Mouse (Mus musculus) midbrain, embryonic 14.5 days (tissue): ENCODE measurements at regions not wholly inside any gene's neighbourhood (a gene's known extent, or its start where the extent isn't known, plus 50 kb on each side); places are given as distances from the start of the nearest gene placed in this dataset.

ENCODE experiments used
- ATAC-seq: fragments of 200-750 bp; cut with Nextera tagmentation; 2 replicates; pipeline ENCODE4 v1.8.0; 2017; ENCODE audit warnings: moderate number of reproducible peaks, moderate library complexity; ENCODE audit not compliant: low FRiP score, low TSS enrichment
- DNase-seq: peaks from one replicate; pipeline ENCODE4 v3.0.0-alpha.2; 2015
- H3K27ac ChIP-seq: fragments of 300-500 bp; sonication (generic); replicated peaks from 2 replicates; pipeline ENCODE4 v1.5.1; 2014; ENCODE audit warnings: mild to moderate bottlenecking, low read depth, low read length, moderate library complexity
- H3K27me3 ChIP-seq: fragments of 300-500 bp; sonication (generic); 2 replicates; pipeline ENCODE4 v1.6.1; 2014; ENCODE audit warnings: low read length, control low read depth, mixed read lengths; ENCODE audit not compliant: control insufficient read depth, insufficient read depth
- H3K36me3 ChIP-seq: fragments of 300-500 bp; sonication (generic); 2 replicates; pipeline ENCODE4 v1.6.1; 2014; ENCODE audit warnings: low read length, control low read depth; ENCODE audit not compliant: control insufficient read depth, insufficient read depth
- H3K4me1 ChIP-seq: fragments of 300-500 bp; sonication (generic); 2 replicates; pipeline ENCODE4 v1.6.1; 2014; ENCODE audit warnings: mild to moderate bottlenecking, antibody characterized with exemption, low read length, control low read depth; ENCODE audit not compliant: control insufficient read depth, insufficient read depth
- H3K4me2 ChIP-seq: fragments of 300-500 bp; sonication (generic); 2 replicates; pipeline ENCODE4 v1.6.1; 2014; ENCODE audit warnings: mild to moderate bottlenecking, low read length, moderate library complexity
- H3K4me3 ChIP-seq: fragments of 300-500 bp; sonication (generic); replicated peaks from 2 replicates; pipeline ENCODE4 v1.5.1; 2014; ENCODE audit warnings: low read depth, low read length
- H3K9ac ChIP-seq: fragments of 300-500 bp; sonication (generic); replicated peaks from 2 replicates; pipeline ENCODE4 v1.6.1; 2014; ENCODE audit warnings: mild to moderate bottlenecking, low read length, moderate library complexity
- H3K9me3 ChIP-seq: fragments of 300-500 bp; sonication (generic); 2 replicates; pipeline ENCODE4 v1.6.1; 2016; ENCODE audit warnings: low read length, control low read depth, mixed read lengths; ENCODE audit not compliant: control insufficient read depth
- WGBS: fragments of 180-500 bp; shearing (Covaris S2); extraction: QIAGEN DNeasy Blood & Tissue Kit; methylation state at CpG from one replicate; pipeline ENCODE4 v1.1.7; 2014; 5-methylcytosine and 5-hydroxymethylcytosine counted together

DNA sequence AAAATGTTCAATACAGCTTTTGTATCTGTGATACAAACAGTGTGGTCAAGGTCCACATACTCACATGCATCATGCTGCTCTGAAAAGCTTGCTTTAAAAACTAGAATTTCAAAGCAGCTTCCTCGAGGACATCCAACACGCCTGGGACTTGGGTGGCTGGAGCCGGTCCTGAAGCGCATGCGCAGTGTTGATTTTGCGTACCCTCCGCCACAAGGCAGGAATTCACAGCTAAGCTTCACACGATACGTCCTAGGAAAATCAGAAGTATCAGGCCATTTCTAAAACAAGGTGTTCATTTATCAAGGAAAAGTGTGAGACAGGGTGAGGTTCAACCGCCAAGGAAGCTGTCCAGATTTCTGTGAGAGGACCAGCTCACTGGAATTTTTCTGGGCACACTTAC lies 202.1 kb upstream of the Daam1 start:
- no peaks in the 10 kb centered on the region for H3K36me3 ChIP-seq
- H3K27me3 ChIP-seq, result no peaks in the 10 kb centered on the region
- H3K4me2 ChIP-seq, result no peak overlapping the region
- no peak overlapping the region for H3K9ac ChIP-seq
- DNase-seq (no peak), ATAC-seq (no peak)
- no peaks in the 10 kb centered on the region for H3K9me3 ChIP-seq
- H3K4me1 ChIP-seq, result 0 out of 2 replicates have a peak, but pooled peaks cover 5% of the 10 kb centered on the region
- no peak overlapping the region for H3K4me3 ChIP-seq
- 90% methylated on average over 10 of the region's 10 CpGs for WGBS
- no peak overlapping the region for H3K27ac ChIP-seq

DNA sequence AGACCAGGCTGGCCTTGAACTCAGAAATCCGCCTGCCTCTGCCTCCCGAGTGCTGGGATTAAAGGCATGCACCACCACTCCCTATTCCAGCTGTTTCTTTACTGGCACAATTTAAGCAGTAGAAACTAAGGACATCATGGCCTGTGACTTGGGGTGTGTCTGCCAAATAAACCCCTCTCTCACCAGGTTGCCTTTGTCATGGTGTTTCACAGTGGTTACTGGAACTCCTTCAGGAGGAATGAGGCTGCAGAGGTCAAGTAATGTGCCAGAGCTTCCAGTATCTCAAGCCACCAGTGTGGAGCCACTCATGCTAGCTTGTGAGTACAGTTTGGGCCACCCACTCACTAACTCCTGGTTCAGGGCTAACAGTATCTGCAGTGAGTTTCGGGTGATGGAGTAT lies 200.5 kb upstream of the Daam1 start:
- 93% methylated on average over 3 of the region's 3 CpGs for WGBS
- Histone ChIP-seq H3K27me3 (no peaks in the 10 kb centered on the region), H3K27ac (no peak overlapping the region), H3K4me2 (no peak overlapping the region), H3K4me1 (0 out of 2 replicates have a peak, but pooled peaks cover 5% of the 10 kb centered on the region), H3K36me3 (no peaks in the 10 kb centered on the region), H3K4me3 (no peak overlapping the region), H3K9me3 (no peaks in the 10 kb centered on the region), H3K9ac (no peak overlapping the region)
- DNase-seq, result no peak
- no peak for ATAC-seq

GRCm38 (mm10) chr12:71636300-71636699 lies 194.6 kb upstream of the Daam1 start:
- WGBS, result 90% methylated on average over 6 of the region's 6 CpGs
- H3K4me1 ChIP-seq, result no peaks in the 10 kb centered on the region
- no peak overlapping the region for H3K4me3 ChIP-seq
- H3K4me2 ChIP-seq, result no peak overlapping the region
- H3K36me3 ChIP-seq, result no peaks in the 10 kb centered on the region
- H3K9ac ChIP-seq, result no peak overlapping the region
- no peak overlapping the region for H3K27ac ChIP-seq
- ATAC-seq (no peak), DNase-seq (no peak)
- no peaks in the 10 kb centered on the region for H3K9me3 ChIP-seq
- no peaks in the 10 kb centered on the region for H3K27me3 ChIP-seq

DNA sequence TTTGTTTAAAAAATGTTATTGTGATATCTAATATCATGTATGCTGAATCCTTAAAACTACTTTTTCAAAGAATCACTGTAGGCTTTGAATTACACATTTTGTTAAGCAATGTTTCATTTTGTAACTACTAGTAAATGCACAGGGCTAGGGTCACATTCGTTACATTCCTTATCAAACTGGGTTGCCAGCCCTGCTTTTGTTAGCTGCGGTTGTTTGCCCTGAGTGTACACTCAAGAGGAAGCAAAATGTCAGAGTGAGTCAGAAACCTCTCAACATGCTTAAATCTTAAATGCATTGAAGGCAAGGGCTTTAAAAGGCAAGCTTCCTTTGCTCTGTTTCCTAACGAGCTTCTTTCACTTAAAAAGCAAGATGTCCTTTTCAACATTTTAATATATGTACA lies 193.6 kb upstream of the Daam1 start:
- Histone ChIP-seq H3K4me1 (no peaks in the 10 kb centered on the region), H3K4me2 (no peak overlapping the region), H3K4me3 (no peak overlapping the region), H3K36me3 (no peaks in the 10 kb centered on the region), H3K9me3 (no peaks in the 10 kb centered on the region), H3K9ac (no peak overlapping the region), H3K27ac (no peak overlapping the region), H3K27me3 (no peaks in the 10 kb centered on the region)
- DNase-seq (no peak), ATAC-seq (no peak)
- 78% methylated on average over 3 of the region's 3 CpGs for WGBS

- ATAC-seq (no peak), DNase-seq (no peak)
- no peaks in the 10 kb centered on the region for H3K4me1 ChIP-seq
- H3K9ac ChIP-seq, result no peak overlapping the region
- H3K27me3 ChIP-seq, result no peaks in the 10 kb centered on the region
- H3K4me2 ChIP-seq, result no peak overlapping the region
- 51% methylated on average over 8 of the region's 8 CpGs for WGBS
- no peaks in the 10 kb centered on the region for H3K36me3 ChIP-seq
- H3K4me3 ChIP-seq, result no peak overlapping the region
- H3K9me3 ChIP-seq, result no peaks in the 10 kb centered on the region
- H3K27ac ChIP-seq, result no peak overlapping the region
Measured at GRCm38 (mm10) chr12:71638246-71638645, 192.6 kb upstream of the Daam1 start.

- H3K4me2 ChIP-seq, result no peak overlapping the region
- H3K9ac ChIP-seq, result no peak overlapping the region
- no peaks in the 10 kb centered on the region for H3K4me1 ChIP-seq
- 60% methylated on average over 10 of the region's 10 CpGs for WGBS
- no peaks in the 10 kb centered on the region for H3K27me3 ChIP-seq
- no peak overlapping the region for H3K4me3 ChIP-seq
- H3K36me3 ChIP-seq, result no peaks in the 10 kb centered on the region
- no peak overlapping the region for H3K27ac ChIP-seq
- H3K9me3 ChIP-seq, result no peaks in the 10 kb centered on the region
- no peak for ATAC-seq
- DNase-seq, result peak; percentile 36
Measured at GRCm38 (mm10) chr12:71640058-71640501, 190.8 kb upstream of the Daam1 start.

GRCm38 (mm10) chr12:71641486-71641885 lies 189.4 kb upstream of the Daam1 start:
- no peak overlapping the region for H3K9ac ChIP-seq
- no peaks in the 10 kb centered on the region for H3K4me1 ChIP-seq
- H3K4me2 ChIP-seq, result no peak overlapping the region
- DNase-seq (no peak), ATAC-seq (no peak)
- H3K36me3 ChIP-seq, result no peaks in the 10 kb centered on the region
- H3K27me3 ChIP-seq, result no peaks in the 10 kb centered on the region
- no peak overlapping the region for H3K4me3 ChIP-seq
- H3K9me3 ChIP-seq, result no peaks in the 10 kb centered on the region
- WGBS, result 93% methylated on average over 2 of the region's 2 CpGs
- H3K27ac ChIP-seq, result no peak overlapping the region

- H3K4me3 ChIP-seq, result no peak overlapping the region
- no peak overlapping the region for H3K9ac ChIP-seq
- DNase-seq, result no peak
- no peaks in the 10 kb centered on the region for H3K27me3 ChIP-seq
- no peaks in the 10 kb centered on the region for H3K36me3 ChIP-seq
- no peak for ATAC-seq
- H3K27ac ChIP-seq, result no peak overlapping the region
- H3K4me2 ChIP-seq, result no peak overlapping the region
- no peaks in the 10 kb centered on the region for H3K9me3 ChIP-seq
- 89% methylated on average over 8 of the region's 8 CpGs for WGBS
- no peaks in the 10 kb centered on the region for H3K4me1 ChIP-seq
Measured at GRCm38 (mm10) chr12:71642797-71643337, 188.0 kb upstream of the Daam1 start.

DNA sequence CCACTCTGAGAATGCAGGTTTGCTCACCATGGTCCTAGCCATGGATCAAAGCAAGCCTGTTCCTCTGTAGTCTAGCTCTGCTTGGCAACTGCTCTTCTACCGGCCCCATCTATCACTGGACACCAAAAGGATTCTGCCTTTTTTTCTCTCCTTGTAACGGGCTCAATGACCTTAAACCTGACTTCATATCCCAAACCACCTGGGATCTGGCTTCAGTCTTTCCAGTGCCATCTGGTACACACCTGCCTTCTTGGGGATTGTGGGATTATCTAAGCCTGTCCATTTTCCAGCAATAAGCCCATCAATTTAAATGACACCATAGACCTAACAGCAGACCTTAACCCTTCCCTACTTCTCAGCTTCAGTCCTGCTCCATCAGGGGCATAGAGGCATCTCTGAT lies 179.6 kb upstream of the Daam1 start:
- no peak overlapping the region for H3K27ac ChIP-seq
- H3K9me3 ChIP-seq, result no peaks in the 10 kb centered on the region
- H3K4me3 ChIP-seq, result no peak overlapping the region
- H3K27me3 ChIP-seq, result no peaks in the 10 kb centered on the region
- no peak for ATAC-seq
- no peak overlapping the region for H3K9ac ChIP-seq
- no peaks in the 10 kb centered on the region for H3K36me3 ChIP-seq
- no peaks in the 10 kb centered on the region for H3K4me1 ChIP-seq
- WGBS, result 70% methylated on average over 2 of the region's 2 CpGs
- H3K4me2 ChIP-seq, result no peak overlapping the region
- DNase-seq, result no peak
